Mouse (Mus musculus) heart, postnatal 4 days (tissue): Measurements from ENCODE around the gene Tmem255a. TPM values are rescaled to one million over a fixed set of nuclear protein-coding genes. Genes with fewer than 3 reads are reported as not detected.

Experiments used
- DNase-seq: peaks from one replicate; pipeline ENCODE4 v3.0.0; 2021
- total RNA-seq, 2 experiments: library from RNA; stranded (reverse); gene quantifications; 2 replicates each; pipeline ENCODE4 v1.2.3; 2021

Gene Tmem255a
- 10 to 100 TPM; 29.4 to 60.9 TPM for total RNA-seq

GRCm38 (mm10) chrX:38251851-38252571, at the start of gene Tmem255a:
Tmem255a (minus strand) TSS chrX:38252439.
- peak; percentile 18 for DNase-seq

- no peak for DNase-seq
Observed at GRCm38 (mm10) chrX:38259610-38260009, 7.4 kb upstream of the Tmem255a start.

GRCm38 (mm10) chrX:38250352-38250950, 1.8 kb downstream of the Tmem255a start:
- DNase-seq: peak; percentile 38

- DNase-seq: peak; percentile 72
Observed at GRCm38 (mm10) chrX:38249640-38250351, 2.4 kb downstream of the Tmem255a start.

- no peak for DNase-seq
Observed at GRCm38 (mm10) chrX:38247601-38248000, 4.6 kb downstream of the Tmem255a start.

GRCm38 (mm10) chrX:38247108-38247507, 5.1 kb downstream of the Tmem255a start:
- no peak for DNase-seq

- peak; percentile 44 for DNase-seq
Observed at GRCm38 (mm10) chrX:38237731-38238130, 14.5 kb downstream of the Tmem255a start.

GRCm38 (mm10) chrX:38229888-38230287, 22.4 kb downstream of the Tmem255a start:
- no peak for DNase-seq

GRCm38 (mm10) chrX:38222757-38223156, 29.5 kb downstream of the Tmem255a start:
- DNase-seq: no peak

GRCm38 (mm10) chrX:38217676-38217991, 34.6 kb downstream of the Tmem255a start:
- DNase-seq: no peak

- no peak for DNase-seq
Observed at GRCm38 (mm10) chrX:38216986-38217675, 35.1 kb downstream of the Tmem255a start.

- no peak for DNase-seq
Observed at GRCm38 (mm10) chrX:38207392-38207791, 44.8 kb downstream of the Tmem255a start.

- DNase-seq: no peak
Observed at GRCm38 (mm10) chrX:38201816-38202215, 50.4 kb downstream of the Tmem255a start.

GRCm38 (mm10) chrX:38190458-38190764, 61.8 kb downstream of the Tmem255a start:
- no peak for DNase-seq

GRCm38 (mm10) chrX:38189552-38190457, 62.4 kb downstream of the Tmem255a start, which contains the start of gene Zbtb33:
Zbtb33 (plus strand) TSS chrX:38189793.
- DNase-seq: peak; percentile 92

- no peak for DNase-seq
Observed at GRCm38 (mm10) chrX:38185520-38185919, 66.7 kb downstream of the Tmem255a start.

GRCm38 (mm10) chrX:38181608-38182258, 70.5 kb downstream of the Tmem255a start:
- DNase-seq: peak; percentile 68

- peak; percentile 11 for DNase-seq
Observed at GRCm38 (mm10) chrX:38180656-38181607, 71.3 kb downstream of the Tmem255a start.

GRCm38 (mm10) chrX:38179891-38180310, 72.3 kb downstream of the Tmem255a start:
- DNase-seq: peak; percentile 53

- no peak for DNase-seq
Observed at GRCm38 (mm10) chrX:38166592-38166991, 85.6 kb downstream of the Tmem255a start.
